Mouse (Mus musculus): Measurements from ENCODE around the gene Adad2.

Gene Adad2

GRCm38 (mm10) chr8:119612471-119612870 lies at the start of gene Adad2:
Gene Adad2, plus strand, starts transcription at chr8:119612747.
- ATAC-seq (ENCODE audit: insufficient number of reproducible peaks, low FRiP score, low TSS enrichment): no peak

DNA sequence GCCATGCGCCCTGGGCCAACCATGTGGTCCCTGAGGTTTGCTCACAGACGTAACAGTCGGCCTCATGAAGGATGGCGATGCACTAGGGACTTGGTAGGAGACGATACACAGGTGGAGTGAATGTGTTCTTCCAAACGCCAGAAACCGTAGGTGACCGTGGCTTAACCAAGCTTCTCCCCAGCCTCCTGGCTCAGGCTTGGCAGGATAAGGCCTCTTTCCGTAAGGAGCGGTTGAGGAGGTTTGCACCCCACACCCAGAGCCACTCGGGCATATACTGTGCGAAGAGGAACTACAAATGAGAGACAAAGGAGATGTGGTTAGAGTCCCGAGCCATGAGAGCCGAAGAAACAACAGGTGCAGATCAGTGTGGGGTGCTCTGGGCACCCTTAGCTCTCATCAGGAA lies 48.7 kb upstream of the Adad2 start:
- ATAC-seq (ENCODE audit: insufficient number of reproducible peaks, low FRiP score, low TSS enrichment): no peak

GRCm38 (mm10) chr8:119566367-119566766 lies 46.2 kb upstream of the Adad2 start:
- no peak for ATAC-seq (ENCODE audit: insufficient number of reproducible peaks, low FRiP score, low TSS enrichment)

DNA sequence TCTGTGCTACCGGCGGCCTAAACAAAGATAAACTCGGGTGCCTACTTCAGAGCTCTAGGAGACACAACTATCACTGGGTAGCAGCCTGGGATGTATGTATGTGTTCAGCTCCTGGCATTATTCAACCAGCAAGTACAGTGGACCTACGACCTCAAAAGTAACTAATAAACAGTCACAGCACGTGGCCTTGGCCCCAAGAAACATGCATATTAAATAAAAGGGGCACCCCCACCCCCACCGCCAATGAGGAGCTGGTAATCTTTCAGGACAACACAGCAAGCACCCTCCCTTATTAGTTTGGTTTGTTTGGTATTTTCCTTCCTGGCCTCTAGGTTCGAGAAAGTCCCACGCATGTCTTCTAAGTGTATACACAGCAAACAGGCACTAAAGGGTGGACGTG lies 44.3 kb upstream of the Adad2 start:
- no peak for ATAC-seq (ENCODE audit: insufficient number of reproducible peaks, low FRiP score, low TSS enrichment)

GRCm38 (mm10) chr8:119568951-119569350 lies 43.6 kb upstream of the Adad2 start:
- no peak for ATAC-seq (ENCODE audit: insufficient number of reproducible peaks, low FRiP score, low TSS enrichment)

DNA sequence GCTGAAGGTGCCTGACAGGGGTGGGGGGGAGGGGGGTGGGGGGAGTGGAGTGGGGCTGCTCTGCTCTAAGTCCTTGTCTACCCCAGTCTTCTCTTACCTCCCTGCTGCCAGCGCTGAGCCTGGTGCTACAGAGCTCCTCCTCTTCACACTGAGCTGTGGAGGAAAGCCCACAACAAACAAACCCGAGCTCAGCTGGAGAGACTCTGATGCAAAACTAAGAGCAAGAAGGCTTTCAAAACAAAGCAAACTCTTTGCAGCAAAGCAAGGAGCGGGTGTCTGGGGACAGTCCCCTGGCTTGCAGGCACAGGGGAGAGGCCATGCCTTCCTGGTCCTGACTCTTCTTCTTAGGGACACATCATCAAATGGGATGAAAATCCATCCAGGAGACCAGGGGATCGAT lies 42.7 kb upstream of the Adad2 start:
- no peak for ATAC-seq (ENCODE audit: insufficient number of reproducible peaks, low FRiP score, low TSS enrichment)

GRCm38 (mm10) chr8:119571135-119571534 lies 41.4 kb upstream of the Adad2 start:
- ATAC-seq (ENCODE audit: insufficient number of reproducible peaks, low FRiP score, low TSS enrichment): no peak

DNA sequence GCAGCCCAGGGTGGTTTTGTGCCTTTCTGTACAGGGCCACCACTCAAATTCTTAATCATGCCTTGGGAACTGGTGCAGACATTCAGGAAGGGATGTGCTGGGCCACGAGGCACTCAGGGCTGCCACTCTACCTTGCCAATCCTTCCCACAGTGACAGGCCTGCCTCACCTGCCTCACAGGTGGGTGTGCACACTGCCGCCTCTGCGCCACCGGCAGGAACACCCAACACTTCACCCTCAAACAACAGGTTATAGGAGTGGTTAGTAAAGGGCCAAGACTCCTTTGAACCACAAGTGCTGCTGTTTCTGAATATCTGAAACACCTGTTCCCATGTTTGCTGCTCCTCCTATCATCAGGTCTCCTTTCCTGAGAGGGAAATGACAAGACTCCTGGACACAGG lies 40.1 kb upstream of the Adad2 start:
- no peak for ATAC-seq (ENCODE audit: insufficient number of reproducible peaks, low FRiP score, low TSS enrichment)

DNA sequence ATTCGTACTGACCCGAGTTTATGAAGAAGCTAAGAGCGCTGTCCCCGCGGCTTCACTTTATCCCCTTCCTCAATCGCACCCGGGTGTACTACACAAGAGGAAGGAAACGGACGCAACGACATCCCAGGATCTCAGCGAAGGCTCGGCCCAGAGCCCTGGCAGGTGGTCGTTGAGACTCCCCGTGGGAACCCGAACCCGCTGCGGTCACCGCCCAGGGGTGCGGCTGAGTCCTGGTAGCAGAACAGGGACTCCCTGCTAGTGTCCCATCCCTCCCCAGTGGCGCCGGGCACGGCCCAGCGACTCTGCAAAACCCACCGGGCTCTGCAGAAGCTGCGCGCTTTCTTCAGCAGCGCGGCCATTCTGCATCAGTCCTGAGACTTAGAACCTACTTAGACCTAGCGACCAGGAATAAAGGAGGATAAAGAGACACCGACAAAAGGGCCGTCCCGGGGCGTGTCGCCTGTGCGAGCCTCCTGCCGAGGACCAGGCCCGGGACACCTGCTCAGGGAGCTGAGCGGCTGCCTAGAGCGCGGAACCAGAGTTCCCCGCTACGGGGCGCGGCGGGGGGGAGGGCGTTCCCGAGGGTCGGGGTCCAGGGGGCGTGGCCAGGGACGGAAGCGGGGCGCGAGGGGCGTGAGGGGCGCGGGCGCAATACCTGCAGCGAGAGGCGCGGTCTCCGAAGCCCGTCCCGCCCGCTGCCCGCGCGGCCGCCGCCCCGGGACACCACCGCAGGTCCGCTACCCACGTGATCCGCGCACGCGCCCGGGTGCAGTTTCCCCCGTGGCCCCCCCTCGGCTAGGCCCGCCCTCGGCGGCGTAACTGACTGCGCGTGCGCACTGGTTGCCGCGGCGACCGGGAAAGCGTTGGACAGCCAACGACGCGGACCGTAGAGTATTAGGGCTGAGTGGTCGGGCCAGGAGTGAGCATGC lies 37.8 kb upstream of the Adad2 start, which contains the start of the genes Hsdl1 and Dnaaf1:
Hsdl1 (minus strand) TSS at position 747 of the 929 bp plus-strand sequence.
Dnaaf1 (plus strand) TSS at position 799 of the 929 bp plus-strand sequence.
- ATAC-seq (ENCODE audit: insufficient number of reproducible peaks, low FRiP score, low TSS enrichment): peak; percentile 83

- ATAC-seq (ENCODE audit: insufficient number of reproducible peaks, low FRiP score, low TSS enrichment): no peak
These were observed 37.2 kb upstream of the Adad2 start for GRCm38 (mm10) chr8:119575366-119575726.

GRCm38 (mm10) chr8:119579096-119579495 lies 33.5 kb upstream of the Adad2 start:
- ATAC-seq (ENCODE audit: insufficient number of reproducible peaks, low FRiP score, low TSS enrichment): no peak

DNA sequence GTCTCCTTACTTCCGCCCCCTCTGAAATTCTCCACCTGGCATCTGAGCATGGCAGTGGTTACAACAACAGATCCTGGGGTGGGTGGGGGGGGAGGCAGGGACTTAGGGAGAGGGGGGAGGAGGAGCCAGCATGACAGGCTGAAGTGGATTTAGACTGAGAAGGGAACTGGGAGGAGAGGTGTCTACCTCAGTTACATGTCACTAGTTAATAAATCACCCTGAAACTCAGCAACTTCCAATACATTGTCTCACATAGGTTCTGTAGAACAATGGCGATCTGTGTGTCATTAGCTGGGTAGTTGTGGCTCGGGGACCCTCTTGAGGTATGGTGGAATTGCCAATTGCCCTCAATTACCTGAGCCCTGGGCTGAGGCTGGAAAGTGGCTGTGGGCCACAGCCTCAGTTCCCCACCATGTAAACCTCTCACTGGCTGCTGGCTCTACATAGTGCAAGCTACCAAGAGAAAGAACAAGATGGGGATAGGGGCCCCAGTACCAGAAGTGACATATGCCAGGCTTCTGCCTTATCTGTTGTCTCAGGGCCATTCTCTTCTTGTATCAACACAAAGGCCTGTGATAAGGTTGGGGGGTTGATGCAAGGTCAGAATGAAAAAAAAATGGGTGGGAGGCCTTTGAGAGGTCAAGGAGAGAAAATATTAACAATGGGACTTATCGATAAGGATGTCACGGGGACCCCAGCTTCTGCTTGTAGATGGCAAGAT lies 31.9 kb upstream of the Adad2 start:
- ATAC-seq (ENCODE audit: insufficient number of reproducible peaks, low FRiP score, low TSS enrichment): no peak

- no peak for ATAC-seq (ENCODE audit: insufficient number of reproducible peaks, low FRiP score, low TSS enrichment)
These were observed 26.6 kb upstream of the Adad2 start for GRCm38 (mm10) chr8:119585901-119586300.

DNA sequence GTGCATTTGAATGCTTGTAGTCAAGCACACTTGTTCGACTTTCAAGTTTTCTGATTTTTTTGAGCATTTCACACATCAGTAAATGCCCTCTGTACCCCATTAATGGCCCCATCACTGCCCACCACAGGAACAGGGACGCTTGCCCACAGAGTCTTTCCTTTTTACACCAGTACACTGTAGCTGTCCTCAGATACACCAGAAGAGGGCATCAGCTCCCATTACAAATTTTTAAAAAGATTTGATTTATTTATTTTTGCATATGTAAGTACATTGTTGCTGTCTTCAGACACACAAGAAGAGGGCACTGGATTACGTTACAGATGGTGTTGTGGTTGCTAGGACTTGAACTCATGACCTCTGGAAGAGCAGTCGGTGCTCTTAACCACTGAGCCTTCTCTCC lies 24.2 kb upstream of the Adad2 start:
- ATAC-seq (ENCODE audit: insufficient number of reproducible peaks, low FRiP score, low TSS enrichment): no peak

- ATAC-seq (ENCODE audit: insufficient number of reproducible peaks, low FRiP score, low TSS enrichment): no peak
These were observed 23.7 kb upstream of the Adad2 start for GRCm38 (mm10) chr8:119588844-119589243.

DNA sequence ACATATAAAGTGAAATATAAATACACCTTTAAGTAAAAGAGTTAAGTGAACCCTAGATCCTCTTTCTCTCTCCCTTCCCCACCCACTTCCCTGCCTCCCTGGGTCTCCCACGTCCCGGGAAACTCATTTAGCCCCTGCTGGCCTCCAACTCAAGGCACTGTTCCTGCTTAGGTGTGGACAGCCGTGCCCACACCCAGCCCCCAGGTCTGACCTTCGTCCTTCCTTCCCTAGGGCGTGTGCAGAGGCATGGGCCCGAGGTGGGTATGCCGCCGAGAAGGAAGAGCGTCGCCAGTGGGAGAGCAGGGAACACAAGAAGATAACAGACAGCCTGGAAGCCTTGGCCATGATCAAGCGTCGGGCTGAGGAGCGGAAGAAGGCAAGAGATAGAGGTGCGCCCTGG lies 22.2 kb upstream of the Adad2 start:
- no peak for ATAC-seq (ENCODE audit: insufficient number of reproducible peaks, low FRiP score, low TSS enrichment)

- no peak for ATAC-seq (ENCODE audit: insufficient number of reproducible peaks, low FRiP score, low TSS enrichment)
These were observed 21.1 kb upstream of the Adad2 start for GRCm38 (mm10) chr8:119591456-119591855.

GRCm38 (mm10) chr8:119603771-119604170 lies 8.8 kb upstream of the Adad2 start:
- ATAC-seq (ENCODE audit: insufficient number of reproducible peaks, low FRiP score, low TSS enrichment): no peak

DNA sequence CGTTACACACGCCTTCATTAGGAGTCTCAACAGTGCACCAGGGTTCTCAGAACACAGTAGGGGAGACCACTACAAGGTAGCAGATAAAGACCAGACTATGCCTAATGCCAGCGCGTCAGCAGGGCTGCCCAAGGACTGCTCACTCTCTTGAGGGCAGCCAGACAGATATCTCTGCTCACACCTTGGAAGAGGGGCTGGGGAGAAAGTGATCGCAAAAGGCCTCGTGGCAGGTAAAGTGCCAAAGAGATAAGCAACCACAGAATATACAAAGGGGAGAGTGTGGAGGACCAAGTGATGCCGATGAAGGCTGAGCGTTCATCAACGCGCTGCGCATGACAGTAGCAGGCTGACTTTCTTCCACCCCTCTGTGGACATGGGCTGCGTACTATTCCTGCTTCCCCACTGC lies 8.1 kb upstream of the Adad2 start:
- ATAC-seq (ENCODE audit: insufficient number of reproducible peaks, low FRiP score, low TSS enrichment): no peak

DNA sequence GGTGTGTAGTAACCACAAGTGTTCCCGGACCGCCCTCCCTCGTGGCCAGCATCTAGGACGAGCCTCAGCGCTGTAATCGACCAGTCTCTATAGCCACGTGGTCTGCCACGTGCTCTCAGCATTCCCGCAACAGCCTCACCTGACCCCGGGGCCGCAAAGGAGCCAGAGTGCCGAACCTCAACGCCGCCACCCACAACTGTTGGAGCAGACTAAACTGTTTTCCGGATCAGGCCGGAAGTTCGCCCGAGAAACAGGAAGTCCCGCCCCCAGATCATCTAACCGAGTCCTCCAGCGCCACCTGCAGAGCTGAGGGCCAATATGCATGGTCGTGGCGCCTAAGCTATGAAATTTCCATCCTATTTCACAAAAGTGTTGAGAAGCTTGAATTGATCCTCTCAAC lies 7.6 kb upstream of the Adad2 start, which contains the start of gene Taf1c:
Taf1c (minus strand) TSS at position 227 of the 400 bp plus-strand sequence.
- ATAC-seq (ENCODE audit: insufficient number of reproducible peaks, low FRiP score, low TSS enrichment): peak; percentile 80

- ATAC-seq (ENCODE audit: insufficient number of reproducible peaks, low FRiP score, low TSS enrichment): no peak
These were observed 6.3 kb upstream of the Adad2 start for GRCm38 (mm10) chr8:119606224-119606623.

Measured in cerebellum, adult (tissue).